Mouse (Mus musculus) MEL (cell line): Measurements from ENCODE around the gene Gsap. TPM values are rescaled to one million over a fixed set of nuclear protein-coding genes. Genes with fewer than 3 reads are reported as not detected.

ENCODE experiments used
- DNase-seq: peaks from one replicate; pipeline ENCODE4 v3.0.0; 2011; ENCODE audit warnings: low read depth, low spot score
- H3K27ac ChIP-seq: 2 replicates; pipeline ENCODE4 v1.5.1; 2012; ENCODE audit warnings: low read depth, mild to moderate bottlenecking, control low read depth, low read length, moderate library complexity; ENCODE audit not compliant: control insufficient read depth
- H3K27me3 ChIP-seq, 2 experiments: fragments of 150-350 bp in 1 of 2; sonication (generic) in 1 of 2; 2 replicates each; pipeline ENCODE4 v1.6.1; 2012; ENCODE audit warnings: low read length in 2 of 2, mild to moderate bottlenecking in 2 of 2, improper control_type of control experiment in 1 of 2, moderate library complexity in 1 of 2; ENCODE audit not compliant: insufficient read depth in 2 of 2, control insufficient read depth in 1 of 2
- H3K36me3 ChIP-seq, 2 experiments: 2 replicates each; pipeline ENCODE4 v1.6.1; 2012 to 2014; ENCODE audit warnings: low read length in 2 of 2, improper control_type of control experiment in 1 of 2, inconsistent platforms in 1 of 2, mild to moderate bottlenecking in 1 of 2; ENCODE audit not compliant: insufficient read depth in 2 of 2, control insufficient read depth in 1 of 2
- H3K4me1 ChIP-seq, 2 experiments: fragments of 150-350 bp in 1 of 2; sonication (generic) in 1 of 2; 2 replicates each; pipeline ENCODE4 v1.6.1; 2012; ENCODE audit warnings: low read length in 2 of 2, improper control_type of control experiment in 1 of 2, mild to moderate bottlenecking in 1 of 2; ENCODE audit not compliant: insufficient read depth in 2 of 2, control insufficient read depth in 1 of 2
- H3K4me3 ChIP-seq, 2 experiments: fragments of 150-350 bp in 1 of 2; sonication (generic) in 1 of 2; 2 replicates each; pipeline ENCODE4 v1.5.1; 2012; ENCODE audit warnings: low read depth in 2 of 2, low read length in 2 of 2, mild to moderate bottlenecking in 2 of 2, moderate library complexity in 2 of 2, control low read depth in 1 of 2, improper control_type of control experiment in 1 of 2; ENCODE audit not compliant: control insufficient read depth in 1 of 2, insufficient read depth in 1 of 2
- H3K79me2 ChIP-seq: 2 replicates; pipeline ENCODE4 v1.6.1; 2012; ENCODE audit warnings: mild to moderate bottlenecking, low read length, moderate library complexity; ENCODE audit not compliant: control insufficient read depth, poor library complexity, insufficient read depth
- H3K9ac ChIP-seq: 2 replicates; pipeline ENCODE4 v1.6.1; 2012; ENCODE audit warnings: low read depth, mild to moderate bottlenecking, control low read depth, low read length, moderate library complexity; ENCODE audit not compliant: control insufficient read depth, poor library complexity, severe bottlenecking
- H3K9me3 ChIP-seq: fragments of 150-350 bp; sonication (generic); replicated peaks from 2 replicates; pipeline ENCODE4 v1.6.1; 2012; ENCODE audit warnings: mild to moderate bottlenecking, low read length, improper control_type of control experiment, moderate library complexity; ENCODE audit not compliant: insufficient read depth
- BHLHE40 ChIP-seq: IDR thresholded peaks from 2 replicates; pipeline ENCODE4 v1.6.1; 2012; ENCODE audit warnings: low read depth, mild to moderate bottlenecking, inconsistent platforms, low read length, improper control_type of control experiment, borderline replicate concordance
- CTCF ChIP-seq, 3 experiments: IDR thresholded peaks in 2 of 3; conservative IDR thresholded peaks in 1 of 3; 2 replicates each; pipeline ENCODE4 v1.5.1; 2011 to 2012; ENCODE audit warnings: low read length in 3 of 3, low read depth in 2 of 3, mild to moderate bottlenecking in 2 of 3, improper control_type of control experiment in 1 of 3, inconsistent platforms in 1 of 3, mixed read lengths in 1 of 3, moderate library complexity in 1 of 3; ENCODE audit not compliant: control insufficient read depth in 1 of 3, insufficient read depth in 1 of 3, poor library complexity in 1 of 3, severe bottlenecking in 1 of 3
- E2F4 ChIP-seq: IDR thresholded peaks from 2 replicates; pipeline ENCODE4 v1.6.1; 2011; ENCODE audit warnings: low read depth, low read length, improper control_type of control experiment, borderline replicate concordance
- ETS1 ChIP-seq: IDR thresholded peaks from 2 replicates; pipeline ENCODE4 v1.6.1; 2012; ENCODE audit warnings: low read depth, mild to moderate bottlenecking, inconsistent platforms, low read length, improper control_type of control experiment, moderate library complexity
- JUND ChIP-seq: IDR thresholded peaks from 2 replicates; pipeline ENCODE4 v1.6.1; 2011; ENCODE audit warnings: low read depth, mild to moderate bottlenecking, improper control_type of control experiment, low read length
- KAT2A ChIP-seq: conservative IDR thresholded peaks from 2 replicates; pipeline ENCODE4 v1.6.1; 2012; ENCODE audit warnings: low read depth, low read length, improper control_type of control experiment, inconsistent platforms
- MAX ChIP-seq: IDR thresholded peaks from 2 replicates; pipeline ENCODE4 v1.6.1; 2011; ENCODE audit warnings: low read length, improper control_type of control experiment
- MAZ ChIP-seq: IDR thresholded peaks from 2 replicates; pipeline ENCODE4 v1.6.1; 2012; ENCODE audit warnings: low read depth, mild to moderate bottlenecking, inconsistent platforms, low read length, improper control_type of control experiment
- MEF2A ChIP-seq: IDR thresholded peaks from 2 replicates; pipeline ENCODE4 v1.6.1; 2014; ENCODE audit warnings: low read depth, mild to moderate bottlenecking, inconsistent platforms, low read length, improper control_type of control experiment; ENCODE audit not compliant: poor library complexity, insufficient replicate concordance, severe bottlenecking; ENCODE audit errors: extremely low read depth
- POLR2A ChIP-seq, 2 experiments: IDR thresholded peaks; 2 replicates each; pipeline ENCODE4 v1.6.1; 2011 to 2012; ENCODE audit warnings: low read length in 2 of 2, mild to moderate bottlenecking in 2 of 2, control low read depth in 1 of 2, improper control_type of control experiment in 1 of 2, low read depth in 1 of 2, moderate library complexity in 1 of 2; ENCODE audit not compliant: control insufficient read depth in 1 of 2, insufficient read depth in 1 of 2, poor library complexity in 1 of 2
- POLR2AphosphoS5 ChIP-seq: IDR thresholded peaks from 2 replicates; pipeline ENCODE4 v1.6.1; 2012; ENCODE audit warnings: low read depth, borderline replicate concordance, mild to moderate bottlenecking, inconsistent platforms, low read length, moderate library complexity, mixed read lengths
- RAD21 ChIP-seq: IDR thresholded peaks from 2 replicates; pipeline ENCODE4 v1.6.1; 2011; ENCODE audit warnings: mild to moderate bottlenecking, low read depth, low read length, improper control_type of control experiment
- RCOR1 ChIP-seq: IDR thresholded peaks from 2 replicates; pipeline ENCODE4 v1.6.1; 2012; ENCODE audit warnings: low read depth, mild to moderate bottlenecking, inconsistent platforms, low read length, improper control_type of control experiment
- SIN3A ChIP-seq: IDR thresholded peaks from 2 replicates; pipeline ENCODE4 v1.6.1; 2012; ENCODE audit warnings: low read length, improper control_type of control experiment, inconsistent platforms
- TBP ChIP-seq: IDR thresholded peaks from 2 replicates; pipeline ENCODE4 v1.8.0; 2011; ENCODE audit warnings: low read depth, low read length, improper control_type of control experiment
- TCF12 ChIP-seq: IDR thresholded peaks from 2 replicates; pipeline ENCODE4 v1.6.1; 2014; ENCODE audit warnings: low read depth, mild to moderate bottlenecking, inconsistent platforms, low read length, improper control_type of control experiment, moderate library complexity
- UBTF ChIP-seq: IDR thresholded peaks from 2 replicates; pipeline ENCODE4 v1.6.1; 2012; ENCODE audit warnings: low read depth, mild to moderate bottlenecking, inconsistent platforms, low read length, improper control_type of control experiment, moderate library complexity, borderline replicate concordance; ENCODE audit not compliant: insufficient read depth
- ZC3H11A ChIP-seq: IDR thresholded peaks from 2 replicates; pipeline ENCODE4 v1.6.1; 2012; ENCODE audit warnings: low read depth, mild to moderate bottlenecking, inconsistent platforms, low read length, improper control_type of control experiment
- ZNF384 ChIP-seq: IDR thresholded peaks from 2 replicates; pipeline ENCODE4 v1.6.1; 2012; ENCODE audit warnings: low read depth, mild to moderate bottlenecking, inconsistent platforms, low read length, improper control_type of control experiment
- polyA plus RNA-seq, 2 experiments: library from polyadenylated mRNA; stranded (reverse) in 1 of 2; unstranded in 1 of 2; fragments of >175 nt in 1 of 2; fragments of >200 nt in 1 of 2; gene quantifications; 2 replicates each; pipeline versions ENCODE4 v1.2.1 to v1.2.4; 2012; ENCODE audit warnings: low replicate concordance in 2 of 2, low read depth in 1 of 2; ENCODE audit not compliant: insufficient read length in 2 of 2, insufficient read depth in 1 of 2, missing spikeins in 1 of 2
- total RNA-seq: library from RNA; depleted of rRNA; stranded (reverse); fragments of 300-350 nt; gene quantifications from 2 replicates; pipeline ENCODE4 v1.2.3, GENCODE M21; 2012; rRNA removed

Gene Gsap
- total and polyA plus RNA-seq, 3 experiments = 0.19 to 0.22 TPM; not detected in 1

GRCm38 (mm10) chr5:21351678-21352077, 165.6 kb downstream of the Gsap start (continued):
- TF ChIP-seq RCOR1 = no peak

- H3K36me3 ChIP-seq = peaks cover 0 to 22% of the 10 kb centered on the region in 2 experiments; a peak in 2 of 4 replicates
- no peaks in the 10 kb centered on the region for H3K79me2 ChIP-seq
- no peak overlapping the region for H3K9ac ChIP-seq
- TF ChIP-seq RAD21 (no peak), TBP (no peak), E2F4 (no peak), MEF2A (no peak), KAT2A (no peak), UBTF (no peak), MAX (no peak), ETS1 (no peak), TCF12 (no peak), ZNF384 (no peak), POLR2A (IDR thresholded peaks at IDR 0.05; ENCODE audit: control insufficient read depth in 1 of 2, insufficient read depth in 1 of 2, low read depth in 1 of 2, low read length in 2 of 2, poor library complexity in 1 of 2) (no peak), MAZ (no peak), ZC3H11A (no peak)
- H3K27ac ChIP-seq = no peak overlapping the region
- no peak for DNase-seq
- H3K27me3 ChIP-seq = no peaks in the 10 kb centered on the region
- peaks cover 20% of the 10 kb centered on the region in 2 experiments for H3K4me1 ChIP-seq
- H3K4me3 ChIP-seq = no peak overlapping the region
- no peaks in the 10 kb centered on the region for H3K9me3 ChIP-seq
These were observed 172.6 kb downstream of the Gsap start for GRCm38 (mm10) chr5:21358648-21359047.

DNA sequence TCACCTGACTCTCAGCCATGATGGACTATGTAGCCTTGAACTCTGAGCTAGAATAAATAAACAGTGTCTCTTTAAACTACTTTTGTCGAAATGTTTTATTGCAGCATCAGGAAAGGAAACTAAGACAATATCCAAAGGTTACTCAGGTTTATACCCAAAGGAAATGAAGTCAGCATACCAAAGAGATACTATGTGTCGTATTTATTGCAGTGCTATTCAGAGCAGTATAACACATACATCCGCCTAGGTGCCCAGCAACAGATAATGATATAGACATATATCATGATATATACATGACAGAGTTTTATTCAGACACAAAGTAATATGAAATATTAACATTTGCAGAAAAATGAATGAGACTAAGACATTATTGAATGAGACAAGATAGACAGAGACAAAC, 177.3 kb downstream of the Gsap start:
- Histone ChIP-seq H3K4me3 (no peak overlapping the region), H3K79me2 (no peaks in the 10 kb centered on the region), H3K4me1 (no peaks in the 10 kb centered on the region), H3K9me3 (no peaks in the 10 kb centered on the region), H3K36me3 (no peaks in the 10 kb centered on the region), H3K9ac (no peak overlapping the region), H3K27ac (no peak overlapping the region), H3K27me3 (no peaks in the 10 kb centered on the region)
- TF ChIP-seq MEF2A (no peak), SIN3A (no peak), POLR2AphosphoS5 (no peak), BHLHE40 (no peak), CTCF (IDR thresholded peaks at IDR 0.05 in 2 of 3, conservative IDR thresholded peaks at IDR 0.05 in 1 of 3; ENCODE audit: control insufficient read depth in 1 of 3, insufficient read depth in 1 of 3, low read depth in 2 of 3, low read length in 3 of 3, poor library complexity in 1 of 3, severe bottlenecking in 1 of 3) (no peak), JUND (no peak)
- DNase-seq = no peak

Other genes starting within 250 kb of the Gsap start
- gene Rsbn1l, start 229.9 kb upstream of the Gsap start, total RNA-seq = 5.0 and 5.7 TPM in 2 replicates
- gene Rsbn1l, start 229.9 kb upstream of the Gsap start, polyA plus RNA-seq = 10 to 100 TPM; 17.4 to 78.2 TPM
- gene Ptpn12, start 130.3 kb upstream of the Gsap start, total RNA-seq = 14.8 and 23.2 TPM in 2 replicates
- gene Ptpn12, start 130.3 kb upstream of the Gsap start, polyA plus RNA-seq = 100 to 1,000 TPM in 1 of 2 experiments, 10 to 100 TPM in 1; 58.2 to 177 TPM
- gene Fgl2, start 186.4 kb downstream of the Gsap start, total RNA-seq = 1.5 and 2.7 TPM in 2 replicates
- 1 to 10 TPM in 1 of 2 experiments, not detected in 1; 2.8 TPM for gene Fgl2, start 186.4 kb downstream of the Gsap start, polyA plus RNA-seq
- gene Ccdc146, start 238.4 kb downstream of the Gsap start, total RNA-seq = 0.35 and 0.39 TPM in 2 replicates
- under 1 TPM in 1 of 2 experiments, not detected in 1; 0.45 TPM for gene Ccdc146, start 238.4 kb downstream of the Gsap start, polyA plus RNA-seq
- gene Fam185a, start 238.7 kb downstream of the Gsap start, total RNA-seq = 25.7 and 28.3 TPM in 2 replicates
- gene Fam185a, start 238.7 kb downstream of the Gsap start, polyA plus RNA-seq = 10 to 100 TPM in 1 of 2 experiments, not detected in 1; 20.2 TPM